Mouse (Mus musculus) hindlimb bud, embryonic 11.5 days (tissue): ENCODE data around the gene Gm10112.
A peak's percentile ranks its signal among the peaks of the same experiment; 100 is the strongest.

ENCODE experiments used
- DNase-seq: peaks from one replicate; pipeline ENCODE4 v3.0.0-alpha.2; 2012; ENCODE audit warnings: low read depth, low spot score; ENCODE audit errors: extremely low spot score

Gm10112 gene

DNA sequence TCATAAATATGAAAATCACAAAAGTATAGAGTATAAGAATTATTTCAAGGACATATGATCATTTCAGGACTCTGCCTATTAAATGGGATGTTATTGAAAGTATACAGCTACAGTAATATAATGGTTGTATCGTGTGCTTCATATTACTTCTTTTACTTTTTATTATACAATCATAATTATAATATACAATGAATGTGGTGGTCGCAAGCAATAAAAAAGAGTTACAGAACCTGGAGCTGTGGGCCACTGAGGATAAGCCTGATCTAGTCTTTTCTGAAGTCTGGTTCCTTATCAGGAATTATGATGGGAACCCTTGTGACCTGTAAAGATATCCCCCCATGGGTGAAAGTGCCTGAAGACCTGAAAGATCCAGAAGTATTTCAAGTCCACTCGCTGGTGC, at the start of gene Gm10112:
Gm10112 (plus strand) TSS at position 301 of the 400 bp plus-strand sequence.
- no peak for DNase-seq

DNA sequence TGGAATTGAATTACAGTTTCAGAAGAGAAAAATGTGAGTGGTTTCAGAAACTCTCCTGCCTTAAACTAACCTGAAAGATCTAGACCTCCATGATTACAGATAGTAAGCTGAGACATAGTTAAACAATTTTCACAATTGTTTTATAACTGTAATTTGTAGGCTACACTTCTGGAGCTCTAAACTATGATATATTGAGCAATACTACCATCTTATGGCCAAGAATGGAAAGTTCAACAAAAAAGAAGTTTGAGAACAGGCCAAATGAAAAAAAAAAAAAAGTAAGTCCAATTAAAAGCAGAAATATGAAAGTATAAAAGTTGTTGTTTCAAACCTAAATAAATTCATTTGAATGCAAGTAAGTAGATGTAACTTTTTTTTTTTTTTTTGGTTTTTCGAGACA, 21.4 kb downstream of the Gm10112 start:
- no peak for DNase-seq

DNA sequence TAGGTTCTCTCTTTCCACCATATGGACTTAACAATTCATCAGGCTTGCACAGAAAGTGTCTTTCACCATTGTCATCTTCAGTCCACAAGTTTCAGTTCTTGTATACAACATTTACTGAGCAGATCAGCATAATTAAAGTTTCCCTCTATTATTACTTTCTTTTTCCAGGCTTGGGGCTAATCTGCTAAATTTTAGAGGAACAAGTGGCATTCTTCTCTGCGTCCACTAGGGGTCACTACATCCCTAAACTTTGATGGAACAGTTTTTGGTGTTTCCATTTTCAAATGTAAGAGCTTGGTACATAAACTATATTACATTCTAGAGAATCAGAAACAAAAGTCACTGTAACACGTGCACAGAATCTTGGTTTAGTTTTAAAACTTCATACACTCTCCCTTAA, 28.2 kb downstream of the Gm10112 start:
- peak; percentile 8 for DNase-seq

DNA sequence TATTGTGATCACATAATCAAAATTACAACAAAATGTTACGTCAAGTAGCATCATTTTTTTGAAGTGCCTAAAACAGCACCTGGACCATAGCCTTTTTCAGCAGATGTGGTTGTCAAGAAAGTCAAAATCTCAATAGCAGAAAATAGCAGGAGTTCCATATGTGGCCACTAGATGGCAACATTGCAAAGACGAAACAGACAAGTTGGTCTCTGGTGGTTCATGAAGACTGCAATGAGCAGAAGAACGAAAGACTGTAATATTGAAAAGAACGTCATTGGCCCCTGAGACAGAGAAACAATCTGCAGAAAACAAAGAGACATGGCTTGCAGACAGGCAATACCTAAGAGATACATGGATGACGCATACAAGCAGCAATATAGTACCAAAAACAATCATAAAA, 42.1 kb downstream of the Gm10112 start:
- DNase-seq = peak; percentile 39
